Comparison of ENCODE assay signal across 8 mouse cellular contexts in genomic region chr1:195130953-195131674, GRCm38 (mm10). TPM values are rescaled to one million over a fixed set of nuclear protein-coding genes. Genes with fewer than 3 reads are reported as not detected.
A peak's percentile ranks its signal among the peaks of the same experiment; 100 is the strongest.
DNase-seq lines count a peak whose midpoint lies in the region; ATAC-seq and TF ChIP-seq lines count a peak whose summit lies in the region.

Gene Cr1l (minus strand): TSS chr1:195131586.

- peak; percentile 10; the same call in 1 of the 2 replicates for TF ChIP-seq EP300 in lung, postnatal 0 days (IDR thresholded peaks at IDR 0.05)

- peaks cover 22% of the 10 kb centered on the region for H3K36me3 ChIP-seq in hindbrain, embryonic 10.5 days
- no peaks in the 10 kb centered on the region for H3K36me3 ChIP-seq in lung, postnatal 0 days (ENCODE audit: insufficient read depth, low read length)

- ATAC-seq in frontal cortex, adult (ENCODE audit: low TSS enrichment) = peak; percentile 99
- ATAC-seq in lung, postnatal 0 days = peak; percentile 98

- DNase-seq in MN1 (ENCODE audit: low spot score) = peak; percentile 91
- peak; percentile 81 for DNase-seq in cerebellum, adult 9-10 months
- peak; percentile 90 for DNase-seq in hindbrain, embryonic 10.5 days (ENCODE audit: low spot score)
- peak; percentile 91 for DNase-seq in layer of hippocampus, adult 9-11 months
- DNase-seq in lung, postnatal 0 days (ENCODE audit: low spot score) = peak; percentile 94
- DNase-seq in ovary, postnatal 14 days (ENCODE audit: low spot score) = peak; percentile 76
- DNase-seq in thymus, postnatal 14 days = peak; percentile 93

- H3K9ac ChIP-seq in lung, postnatal 0 days (replicated peaks; ENCODE audit: low read depth) = peak within 1 kb of the TSS; percentile 98

- peak within 1 kb of the TSS; percentile 96 for H3K27ac ChIP-seq in hindbrain, embryonic 10.5 days
- peak within 1 kb of the TSS; percentile 98 for H3K27ac ChIP-seq in lung, postnatal 0 days (ENCODE audit: low read length)

- no peaks in the 10 kb centered on the region for H3K9me3 ChIP-seq in hindbrain, embryonic 10.5 days
- no peaks in the 10 kb centered on the region for H3K9me3 ChIP-seq in lung, postnatal 0 days (ENCODE audit: low read length)

- H3K4me1 ChIP-seq in hindbrain, embryonic 10.5 days (replicated peaks) = peaks cover 14% of the 10 kb centered on the region
- H3K4me1 ChIP-seq in lung, postnatal 0 days (ENCODE audit: insufficient read depth, low read depth, low read length) = peaks cover 10% of the 10 kb centered on the region; the same call in 1 of the 2 replicates

- H3K4me3 ChIP-seq in hindbrain, embryonic 10.5 days = peak within 1 kb of the TSS; percentile 67
- H3K4me3 ChIP-seq in lung, postnatal 0 days (ENCODE audit: low read depth, low read length) = peak within 1 kb of the TSS; percentile 65

- peak; percentile 85 for TF ChIP-seq CTCF in lung, postnatal 0 days (IDR thresholded peaks at IDR 0.05)

- H3K4me2 ChIP-seq in lung, postnatal 0 days (replicated peaks; ENCODE audit: low read depth, low read length) = peak within 1 kb of the TSS; percentile 63

- under 1% methylated on average over 31 of the region's 31 CpGs for WGBS in hindbrain, embryonic 10.5 days
- WGBS in lung, postnatal 0 days = under 1% methylated on average over 31 of the region's 31 CpGs

- no peaks in the 10 kb centered on the region for H3K27me3 ChIP-seq in hindbrain, embryonic 10.5 days (ENCODE audit: insufficient read depth, poor library complexity, severe bottlenecking)
- H3K27me3 ChIP-seq in lung, postnatal 0 days (replicated peaks; ENCODE audit: insufficient read depth, low read length) = no peaks in the 10 kb centered on the region

RNA-seq across cellular contexts. Expression of gene Cr1l, which starts in this region (rescaled TPM):
- 42.9 and 45.2 TPM in 2 replicates for polyA plus RNA-seq in hindbrain, embryonic 10.5 days (2016; fragmentation: Nextera tagmentation; extraction: Ambion mirVana)
- 105 TPM in 2 replicates for polyA plus RNA-seq in lung, postnatal 0 days (2015; fragmentation: Nextera tagmentation; extraction: Ambion mirVana)

Comparison
In these comparisons a context has a peak if more than half of its experiments do, and no peak if none do; other contexts are left out.
1. Peak in every context shown above with its lines: DNase-seq, ATAC-seq, H3K4me3 ChIP-seq and H3K27ac ChIP-seq.